Mouse (Mus musculus): ENCODE measurements around the gene Edil3.

Gene Edil3

GRCm38 (mm10) chr13:88821440-88822331 lies at the start of gene Edil3:
TSS of gene Edil3 (plus strand) at chr13:88821472.
- DNase-seq (ENCODE audit: low read depth, low spot score): peak; percentile 35

GRCm38 (mm10) chr13:88799186-88799585 lies 22.1 kb upstream of the Edil3 start:
- DNase-seq (ENCODE audit: low read depth, low spot score): peak; percentile 87

DNA sequence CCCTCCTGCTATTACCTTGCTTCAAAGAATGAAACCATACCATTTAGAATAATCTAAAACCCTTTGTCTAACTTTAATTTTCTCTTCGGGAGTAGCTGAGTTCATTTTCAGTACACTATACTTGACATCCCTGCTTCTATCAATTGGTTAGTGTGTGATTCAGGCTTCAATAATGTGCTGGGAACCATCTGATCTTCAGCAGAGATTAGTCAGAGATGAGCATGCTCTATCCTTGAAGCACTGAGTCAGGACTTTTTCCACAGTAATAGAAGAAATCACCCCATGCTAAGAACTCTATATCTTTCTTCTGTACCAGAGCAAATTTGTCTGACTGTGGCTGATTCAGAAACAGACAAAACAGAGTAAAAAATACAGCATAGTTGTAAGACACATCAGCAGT lies 20.3 kb upstream of the Edil3 start:
- DNase-seq (ENCODE audit: low read depth, low spot score): peak; percentile 68

GRCm38 (mm10) chr13:88805838-88806237 lies 15.4 kb upstream of the Edil3 start:
- DNase-seq (ENCODE audit: low read depth, low spot score): peak; percentile 70

GRCm38 (mm10) chr13:88806269-88806668 lies 15.0 kb upstream of the Edil3 start:
- peak; percentile 36 for DNase-seq (ENCODE audit: low read depth, low spot score)

- peak; percentile 68 for DNase-seq (ENCODE audit: low read depth, low spot score)
Measured at GRCm38 (mm10) chr13:88810097-88810496, 11.2 kb upstream of the Edil3 start.

GRCm38 (mm10) chr13:88820686-88821308 lies 475 bp upstream of the Edil3 start:
- DNase-seq (ENCODE audit: low read depth, low spot score): peak; percentile 74

DNA sequence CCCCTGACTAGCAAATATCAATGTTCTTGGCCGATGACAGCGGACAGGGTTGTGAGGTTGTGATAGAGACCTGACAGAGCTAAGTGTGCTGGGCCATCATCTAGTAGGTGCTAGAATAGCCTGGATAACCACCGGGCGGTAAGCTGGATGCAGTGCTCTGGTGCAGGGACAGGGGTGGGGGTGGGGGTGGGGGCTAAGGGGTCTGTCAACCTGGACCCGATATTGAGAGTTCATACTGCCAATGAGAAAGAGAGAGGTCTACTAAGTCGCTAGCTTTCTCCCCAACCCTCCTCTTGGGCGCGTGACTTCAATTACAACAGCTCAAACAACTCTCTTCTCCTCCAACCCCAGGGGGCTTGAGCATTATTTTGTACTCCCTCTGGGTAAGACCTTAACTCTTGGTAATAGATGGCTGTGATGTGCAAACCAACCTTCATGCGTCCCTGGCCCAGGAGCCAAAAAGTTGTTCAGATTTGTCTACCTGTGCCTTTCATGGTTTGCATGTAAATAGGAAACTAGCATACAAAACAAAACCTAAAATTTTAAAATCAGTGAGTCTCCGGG lies 1.1 kb downstream of the Edil3 start:
- no peak for DNase-seq (ENCODE audit: low read depth, low spot score)

GRCm38 (mm10) chr13:88822976-88823521 lies 1.8 kb downstream of the Edil3 start:
- no peak for DNase-seq (ENCODE audit: low read depth, low spot score)

- peak; percentile 72 for DNase-seq (ENCODE audit: low read depth, low spot score)
Measured at GRCm38 (mm10) chr13:88823522-88824419, 2.5 kb downstream of the Edil3 start.

GRCm38 (mm10) chr13:88824441-88824840 lies 3.2 kb downstream of the Edil3 start:
- peak; percentile 4 for DNase-seq (ENCODE audit: low read depth, low spot score)

- no peak for DNase-seq (ENCODE audit: low read depth, low spot score)
Measured at GRCm38 (mm10) chr13:88828362-88828761, 7.1 kb downstream of the Edil3 start.

DNA sequence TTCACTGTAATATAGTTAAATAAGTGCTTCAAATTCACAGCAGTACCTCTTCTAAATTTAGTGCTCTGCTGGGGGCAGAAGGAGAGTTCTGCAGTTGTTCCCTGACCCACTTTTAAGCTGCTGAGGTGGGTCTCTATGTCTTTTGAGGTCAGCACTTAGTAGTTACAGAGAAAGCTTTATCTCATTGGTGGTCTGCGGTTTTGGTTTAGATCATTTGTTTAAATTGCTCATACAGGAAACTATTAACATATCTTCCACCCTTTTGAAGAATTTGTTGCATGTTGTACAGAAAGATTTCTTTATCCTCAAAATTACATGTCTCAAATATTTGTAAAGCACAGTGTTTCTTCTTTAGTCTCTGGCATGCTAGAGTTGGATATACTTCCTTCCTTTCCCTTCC lies 12.5 kb downstream of the Edil3 start:
- no peak for DNase-seq (ENCODE audit: low read depth, low spot score)

DNA sequence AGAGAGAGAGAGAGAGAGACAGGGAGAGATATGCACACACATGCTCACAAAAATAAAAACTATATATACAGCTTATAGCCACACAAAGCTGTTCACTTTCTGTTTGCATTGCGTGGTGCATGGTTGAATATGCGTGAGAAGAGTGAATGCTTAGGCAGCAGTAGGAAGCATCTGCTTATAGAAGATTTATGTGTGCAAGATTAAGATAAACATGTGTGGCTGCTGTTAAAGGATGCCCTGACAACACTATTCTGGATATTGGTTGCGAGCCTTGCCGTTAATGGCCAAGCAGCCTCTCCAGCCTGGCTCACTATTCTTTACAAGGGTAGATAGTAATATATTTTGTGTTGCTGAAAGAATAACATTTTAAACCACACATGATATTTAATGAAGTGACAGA lies 28.5 kb downstream of the Edil3 start:
- no peak for DNase-seq (ENCODE audit: low read depth, low spot score)

DNA sequence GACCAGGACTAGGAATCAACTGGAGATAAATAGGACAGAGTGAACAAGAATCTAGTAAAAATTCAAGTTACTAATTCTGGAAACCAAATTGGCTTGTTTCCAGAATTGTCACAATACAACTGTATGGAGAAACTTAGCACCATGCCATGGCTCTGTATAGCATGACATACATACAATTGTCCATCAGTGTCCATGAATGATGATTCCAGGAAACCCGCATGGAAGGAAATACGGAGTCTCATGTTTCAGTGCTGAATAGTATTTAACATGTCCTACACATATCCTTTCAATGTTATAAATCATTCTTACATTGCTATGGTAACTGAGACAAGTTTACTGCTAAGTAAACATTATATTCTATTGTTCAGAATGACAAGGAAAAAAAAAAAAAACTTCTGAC lies 58.7 kb downstream of the Edil3 start:
- DNase-seq (ENCODE audit: low read depth, low spot score): no peak

DNA sequence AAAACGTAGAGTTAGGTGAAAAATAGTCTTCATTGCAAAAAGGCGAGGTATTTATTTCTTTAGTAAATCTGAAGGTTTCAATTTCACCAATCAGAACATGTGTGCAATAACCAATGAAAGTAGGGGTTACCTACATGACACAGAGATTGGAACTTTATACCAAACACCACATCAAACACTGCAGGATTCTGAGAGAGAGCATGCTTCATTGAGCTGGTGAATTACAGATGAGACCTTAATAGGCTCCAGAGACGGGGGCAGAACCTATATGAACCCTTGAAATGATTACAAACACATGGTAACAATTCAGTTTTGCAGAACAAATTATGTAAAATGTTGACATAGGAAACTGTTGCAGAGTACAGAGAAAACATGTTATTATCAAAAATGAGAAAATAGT lies 69.5 kb downstream of the Edil3 start:
- no peak for DNase-seq (ENCODE audit: low read depth, low spot score)

GRCm38 (mm10) chr13:88900046-88900445 lies 78.8 kb downstream of the Edil3 start:
- no peak for DNase-seq (ENCODE audit: low read depth, low spot score)

GRCm38 (mm10) chr13:88907405-88907804 lies 86.1 kb downstream of the Edil3 start:
- no peak for DNase-seq (ENCODE audit: low read depth, low spot score)

DNA sequence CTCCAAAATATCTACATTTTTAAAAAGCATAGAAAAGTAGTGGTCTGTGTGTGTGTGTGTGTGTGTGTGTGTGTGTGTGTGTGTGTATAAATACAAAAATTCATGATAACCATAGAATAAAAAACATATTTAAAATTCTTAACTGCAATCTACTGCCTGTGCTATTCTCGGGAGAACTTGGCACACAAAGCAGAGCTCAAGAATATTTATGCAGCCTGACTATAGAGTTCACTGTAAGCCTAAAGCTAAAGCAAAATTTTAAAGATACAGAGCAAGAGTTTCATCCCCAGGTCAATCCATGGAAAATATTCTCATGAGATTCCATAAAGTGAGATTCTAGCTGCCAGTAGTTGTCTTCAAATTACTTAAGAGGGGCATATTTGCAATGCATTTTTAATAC lies 86.9 kb downstream of the Edil3 start:
- no peak for DNase-seq (ENCODE audit: low read depth, low spot score)

GRCm38 (mm10) chr13:88916503-88916902 lies 95.2 kb downstream of the Edil3 start:
- no peak for DNase-seq (ENCODE audit: low read depth, low spot score)

GRCm38 (mm10) chr13:88929626-88930025 lies 108.4 kb downstream of the Edil3 start:
- no peak for DNase-seq (ENCODE audit: low read depth, low spot score)

Measured in 3T3-L1 (cell line).